Mouse (Mus musculus) heart, postnatal 0 days (tissue): ENCODE results near the gene Krtcap3. TPM values are rescaled to one million over a fixed set of nuclear protein-coding genes. Genes with fewer than 3 reads are reported as not detected.

Experiments used
- ATAC-seq: fragments of 200-750 bp; cut with Nextera tagmentation; 2 replicates; pipeline ENCODE4 v1.8.0; 2017; ENCODE audit warnings: low read depth, moderate number of reproducible peaks, moderate library complexity; ENCODE audit not compliant: insufficient read depth
- DNase-seq: peaks from one replicate; pipeline ENCODE4 v3.0.0-alpha.2; 2016; ENCODE audit warnings: low spot score
- H3K27ac ChIP-seq: fragments of 300-500 bp; sonication (generic); 2 replicates; pipeline ENCODE4 v1.5.1; 2014; ENCODE audit warnings: low read depth, mild to moderate bottlenecking
- H3K27me3 ChIP-seq: fragments of 300-500 bp; sonication (generic); 2 replicates; pipeline ENCODE4 v1.6.1; 2014; ENCODE audit warnings: low read length, mixed read lengths; ENCODE audit not compliant: control insufficient read depth, insufficient read depth
- H3K36me3 ChIP-seq: fragments of 300-500 bp; sonication (generic); replicated peaks from 2 replicates; pipeline ENCODE4 v1.6.1; 2014; ENCODE audit warnings: low read length, mixed read lengths; ENCODE audit not compliant: control insufficient read depth, insufficient read depth
- H3K4me1 ChIP-seq: fragments of 300-500 bp; sonication (generic); 2 replicates; pipeline ENCODE4 v1.6.1; 2014; ENCODE audit warnings: antibody characterized with exemption; ENCODE audit not compliant: control insufficient read depth, insufficient read depth
- H3K4me2 ChIP-seq: fragments of 300-500 bp; sonication (generic); 2 replicates; pipeline ENCODE4 v1.6.1; 2014; ENCODE audit warnings: low read depth, mild to moderate bottlenecking, low read length, moderate library complexity
- H3K4me3 ChIP-seq: fragments of 300-500 bp; sonication (generic); 2 replicates; pipeline ENCODE4 v1.5.1; 2014; ENCODE audit warnings: low read depth, low read length
- H3K9ac ChIP-seq: fragments of 300-500 bp; sonication (generic); replicated peaks from 2 replicates; pipeline ENCODE4 v1.6.1; 2014; ENCODE audit warnings: low read depth, low read length, mixed read lengths
- H3K9me3 ChIP-seq: fragments of 300-500 bp; sonication (generic); replicated peaks from 2 replicates; pipeline ENCODE4 v1.6.1; 2016; ENCODE audit warnings: low read length; ENCODE audit not compliant: control insufficient read depth
- CTCF ChIP-seq: IDR thresholded peaks from 2 replicates; pipeline ENCODE4 v1.5.1; 2016; ENCODE audit warnings: antibody characterized with exemption, control low read depth, low read depth
- EP300 ChIP-seq: IDR thresholded peaks from 2 replicates; pipeline ENCODE4 v1.6.1; 2016; ENCODE audit warnings: antibody characterized with exemption, low read depth
- WGBS: fragments of 180-500 bp; shearing (Covaris S2); extraction: QIAGEN DNeasy Blood & Tissue Kit; methylation state at CpG from one replicate; pipeline ENCODE4 v1.1.7; 2014; 5-methylcytosine and 5-hydroxymethylcytosine counted together
- polyA plus RNA-seq: library from polyadenylated mRNA; unstranded; fragments of >200 nt; fragmentation: Nextera tagmentation; extraction: Ambion mirVana; gene quantifications from 2 replicates; pipeline ENCODE4 v1.2.1, GENCODE M21; 2015
- total RNA-seq: library from RNA; depleted of rRNA; stranded (reverse); fragments of >200 nt; gene quantifications from 2 replicates; pipeline ENCODE4 v1.2.3, GENCODE M21; 2014; ENCODE audit warnings: low replicate concordance

Gene Krtcap3
- total and polyA plus RNA-seq, 2 experiments from 2014 or later: 1.7 to 2.6 TPM

DNA sequence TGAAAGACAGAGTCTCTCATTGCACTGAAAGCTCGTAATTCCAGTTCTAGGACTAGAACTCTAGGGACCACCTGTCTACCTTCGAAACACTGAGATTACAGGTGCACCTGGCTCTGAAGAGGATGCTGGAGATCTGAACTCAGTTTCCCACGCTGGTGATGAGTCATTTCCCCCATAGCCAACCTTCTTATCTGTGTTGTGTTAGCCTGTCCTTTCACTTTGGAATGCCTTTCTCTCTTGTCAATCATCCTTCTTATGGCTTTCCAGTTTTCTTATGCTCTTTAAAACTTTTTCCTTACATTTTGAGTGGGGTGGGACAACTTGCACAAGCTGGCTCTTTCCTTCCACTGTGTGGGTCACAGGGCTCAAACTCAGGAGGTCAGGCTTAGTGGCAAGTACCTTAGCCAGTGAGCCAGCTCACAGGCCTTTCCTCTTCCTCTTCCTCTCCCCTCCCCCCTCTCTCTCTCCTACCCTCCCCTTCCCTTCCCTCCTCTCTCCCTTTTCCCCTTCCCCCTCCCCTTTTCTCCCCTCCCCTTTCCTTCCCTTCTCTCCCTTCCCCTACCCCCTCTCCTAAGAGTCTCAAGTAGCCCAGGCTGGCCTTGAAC is 38.2 kb downstream of the Krtcap3 start:
- H3K9ac ChIP-seq: no peak overlapping the region; the same call in 1 of the 2 replicates
- TF ChIP-seq EP300: no peak
- TF ChIP-seq CTCF: no peak
- H3K27ac ChIP-seq: no peak overlapping the region
- H3K9me3 ChIP-seq: no peaks in the 10 kb centered on the region
- no peaks in the 10 kb centered on the region for H3K27me3 ChIP-seq
- 64% methylated on average over 3 of the region's 3 CpGs for WGBS
- H3K4me3 ChIP-seq: no peak overlapping the region
- H3K4me2 ChIP-seq: 0 out of 2 replicates have a peak overlapping the region, but pooled peaks have one; percentile 78
- H3K4me1 ChIP-seq: peaks cover 5% of the 10 kb centered on the region; the same call in 1 of the 2 replicates
- H3K36me3 ChIP-seq: peaks cover 23% of the 10 kb centered on the region
- ATAC-seq (no peak), DNase-seq (no peak)

DNA sequence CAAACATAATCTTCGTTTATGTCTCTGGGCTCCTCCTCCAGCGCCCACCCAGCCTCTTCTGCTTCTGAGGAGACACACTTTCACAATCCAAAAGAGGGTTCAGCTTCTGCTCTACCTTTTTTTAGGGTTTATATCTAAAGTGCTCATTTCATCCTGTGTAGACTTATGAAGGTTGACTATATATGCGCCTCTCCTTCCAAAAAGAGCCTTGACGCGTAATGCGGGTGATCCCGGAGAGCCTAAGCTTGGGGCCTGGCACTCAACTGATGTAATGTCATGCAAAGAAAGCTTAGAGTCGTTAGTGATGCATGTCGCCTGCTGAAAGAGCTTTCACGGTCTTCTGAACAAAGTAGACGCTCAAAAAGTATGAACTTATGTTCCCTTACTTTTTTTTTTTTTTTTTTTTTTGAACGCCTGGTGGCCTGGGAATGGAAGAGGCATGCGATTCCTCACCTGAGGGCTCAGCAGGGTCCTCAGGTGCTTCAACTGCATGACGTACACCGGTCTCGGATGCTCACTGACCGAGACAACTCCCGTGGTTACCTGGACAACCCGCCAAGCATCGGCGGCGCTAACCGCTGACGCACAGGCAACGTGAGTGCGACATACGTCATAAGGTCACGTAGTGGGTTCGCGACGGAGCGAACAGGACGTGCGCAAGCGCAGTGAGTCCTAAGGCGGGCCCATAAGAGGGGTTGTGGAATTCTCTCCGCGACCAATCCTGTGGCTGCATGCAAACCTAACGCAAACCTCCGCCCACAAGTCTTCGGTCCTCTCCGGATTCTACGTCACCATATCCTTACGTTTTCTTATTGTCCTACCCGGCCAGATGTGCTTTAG is 39.2 kb downstream of the Krtcap3 start, which contains the start of gene Ift172:
Gene Ift172 (minus strand): TSS at position 596 of the 840 bp plus-strand sequence.
- TF ChIP-seq EP300 (no peak), CTCF (no peak)
- 2% methylated on average over 45 of the region's 45 CpGs for WGBS
- Histone ChIP-seq H3K4me3 (peak within 1 kb of the TSS; percentile 59), H3K9ac (peak within 1 kb of the TSS; percentile 46), H3K27ac (peak within 1 kb of the TSS; percentile 73), H3K27me3 (no peaks in the 10 kb centered on the region), H3K36me3 (peaks cover 13% of the 10 kb centered on the region), H3K4me1 (peaks cover 5% of the 10 kb centered on the region; the same call in 1 of the 2 replicates), H3K9me3 (no peaks in the 10 kb centered on the region), H3K4me2 (peak within 1 kb of the TSS; percentile 78)
- DNase-seq (peak; percentile 99), ATAC-seq (peak; percentile 99)

GRCm38 (mm10) chr5:31291361-31291688 is 39.8 kb downstream of the Krtcap3 start:
- H3K9ac ChIP-seq: peak overlapping the region; percentile 46; the same call in 1 of the 2 replicates
- H3K27me3 ChIP-seq: no peaks in the 10 kb centered on the region
- H3K36me3 ChIP-seq: peaks cover 7% of the 10 kb centered on the region
- peak overlapping the region; percentile 73 for H3K27ac ChIP-seq
- TF ChIP-seq CTCF (no peak; the same call in 1 of the 2 replicates), EP300 (no peak)
- ATAC-seq (peak; percentile 20), DNase-seq (no peak)
- no peaks in the 10 kb centered on the region for H3K9me3 ChIP-seq
- peak overlapping the region; percentile 78 for H3K4me2 ChIP-seq
- peak overlapping the region; percentile 59 for H3K4me3 ChIP-seq
- peaks cover 5% of the 10 kb centered on the region; the same call in 1 of the 2 replicates for H3K4me1 ChIP-seq
- 4% methylated on average over 9 of the region's 9 CpGs for WGBS

DNA sequence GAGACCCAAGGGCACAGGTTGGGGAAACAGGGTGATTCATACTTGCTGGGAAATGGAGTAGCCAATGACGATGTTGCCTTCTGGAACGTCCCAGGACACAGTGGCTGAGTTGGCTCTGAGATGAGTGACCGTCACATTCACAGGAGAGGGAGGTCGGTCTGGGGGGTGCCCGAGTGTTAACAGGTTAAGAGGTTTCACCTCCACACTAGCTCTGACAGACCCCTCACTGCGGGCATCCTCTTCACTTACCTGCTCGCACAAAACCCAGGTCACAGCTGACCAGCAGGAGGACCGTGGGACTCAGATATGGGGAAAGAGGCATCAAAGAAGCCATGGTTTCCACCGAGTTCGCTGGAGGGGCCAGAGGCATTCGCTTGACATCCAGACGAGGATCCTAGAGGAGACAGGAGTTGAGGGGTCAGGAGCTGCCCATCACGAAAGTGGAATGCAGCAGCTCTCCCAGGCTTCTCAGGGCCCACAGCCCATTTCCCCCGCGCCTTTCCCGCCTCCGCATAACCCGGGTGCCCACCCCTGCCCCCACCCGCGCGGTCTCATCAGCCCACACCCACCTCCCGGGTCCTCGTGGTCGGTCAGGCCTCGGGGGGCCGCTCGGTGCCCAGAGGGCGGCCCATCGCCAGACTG is 43.6 kb downstream of the Krtcap3 start:
- H3K4me3 ChIP-seq: peak overlapping the region; percentile 67
- H3K9me3 ChIP-seq: no peaks in the 10 kb centered on the region
- H3K4me2 ChIP-seq: peak overlapping the region; percentile 100
- H3K27ac ChIP-seq: no peak overlapping the region
- TF ChIP-seq CTCF: no peak
- DNase-seq (no peak), ATAC-seq (no peak)
- H3K36me3 ChIP-seq: no peaks in the 10 kb centered on the region
- WGBS: 10% methylated on average over 27 of the region's 29 CpGs
- no peaks in the 10 kb centered on the region; the same call in 1 of the 2 replicates for H3K4me1 ChIP-seq
- H3K9ac ChIP-seq: peak overlapping the region; percentile 64
- no peaks in the 10 kb centered on the region for H3K27me3 ChIP-seq

DNA sequence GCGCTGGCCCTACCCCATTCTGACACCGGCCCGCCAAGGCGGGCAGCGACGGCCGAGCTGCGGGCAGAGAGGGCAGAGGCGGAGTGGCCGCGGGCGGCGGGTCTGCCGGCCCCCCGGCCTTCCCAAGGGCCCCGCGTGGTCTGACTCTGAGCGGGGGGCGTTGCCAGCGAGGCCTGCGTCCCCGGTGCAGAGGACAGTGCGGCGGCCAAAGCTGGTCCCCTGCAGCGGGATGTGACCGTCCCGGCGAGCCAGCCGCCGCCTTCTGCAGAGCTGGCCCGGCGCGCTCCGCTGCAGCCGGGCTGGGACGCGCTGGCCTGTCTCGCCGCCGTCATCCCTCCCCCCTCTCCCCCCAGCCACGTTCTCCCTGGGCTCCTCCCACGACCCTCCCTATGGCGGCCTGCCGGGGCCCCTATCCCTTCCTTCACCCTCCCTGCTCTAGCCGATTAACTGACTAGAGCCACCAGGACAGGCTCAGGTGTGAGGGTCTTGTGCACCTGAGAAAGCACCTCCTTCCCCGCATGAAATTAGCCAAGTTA is 44.2 kb downstream of the Krtcap3 start, which contains the start of gene Fndc4:
Gene Fndc4 (minus strand): TSS at position 475 of the 536 bp plus-strand sequence.
- WGBS: under 1% methylated on average over 31 of the region's 46 CpGs
- TF ChIP-seq EP300 (no peak), CTCF (no peak)
- Histone ChIP-seq H3K27me3 (no peaks in the 10 kb centered on the region), H3K36me3 (no peaks in the 10 kb centered on the region), H3K4me3 (peak within 1 kb of the TSS; percentile 67), H3K4me2 (peak within 1 kb of the TSS; percentile 100), H3K4me1 (no peaks in the 10 kb centered on the region; the same call in 1 of the 2 replicates), H3K27ac (no peak within 1 kb of the TSS), H3K9ac (peak within 1 kb of the TSS; percentile 64), H3K9me3 (no peaks in the 10 kb centered on the region)
- peak; percentile 25; the same call in 1 of the 2 replicates for ATAC-seq
- no peak for DNase-seq
